Mouse (Mus musculus): ENCODE measurements at regions not wholly inside any gene's neighbourhood (a gene's known extent, or its start where the extent isn't known, plus 50 kb on each side); places are given as distances from the start of the nearest gene placed in this dataset.

DNA sequence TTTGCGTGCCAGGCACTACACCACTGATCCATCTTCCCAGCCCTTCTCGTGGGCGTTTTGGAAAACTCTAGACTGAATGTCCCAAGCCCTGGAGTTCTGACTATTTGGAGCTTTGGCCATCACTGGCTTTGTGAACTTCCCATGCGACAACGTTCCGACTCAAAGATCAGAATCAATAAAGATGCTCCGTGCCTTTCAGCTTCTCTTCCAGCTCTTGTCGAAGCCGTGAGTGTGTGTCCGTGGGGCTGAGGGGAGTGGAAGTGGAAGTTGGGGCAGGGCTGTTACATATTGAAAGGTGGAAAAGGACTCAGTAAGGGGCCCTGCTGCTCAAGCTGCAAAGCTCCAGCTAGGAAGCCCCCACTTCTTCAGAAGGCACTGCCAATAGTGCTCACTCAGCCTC, 283.0 kb upstream of the Prox1 start:
- WGBS: 94% methylated on average over 10 of the region's 10 CpGs
- no peak overlapping the region for H3K27ac ChIP-seq (replicated peaks; ENCODE audit: low read depth, low read length)
- DNase-seq (ENCODE audit: low spot score) (no peak), ATAC-seq (ENCODE audit: low read depth) (no peak)
- H3K4me2 ChIP-seq (ENCODE audit: low read depth, low read length): no peak overlapping the region
- H3K4me3 ChIP-seq (ENCODE audit: low read depth, low read length): no peak overlapping the region
- no peaks in the 10 kb centered on the region for H3K27me3 ChIP-seq (replicated peaks; ENCODE audit: control insufficient read depth, insufficient read depth, low read length)
- no peaks in the 10 kb centered on the region for H3K4me1 ChIP-seq (ENCODE audit: control insufficient read depth, insufficient read depth, low read length)
- H3K9ac ChIP-seq (ENCODE audit: low read depth, low read length): no peak overlapping the region
- H3K9me3 ChIP-seq (ENCODE audit: control insufficient read depth, low read length): no peaks in the 10 kb centered on the region
- H3K36me3 ChIP-seq (ENCODE audit: control insufficient read depth, insufficient read depth, low read length): no peaks in the 10 kb centered on the region

DNA sequence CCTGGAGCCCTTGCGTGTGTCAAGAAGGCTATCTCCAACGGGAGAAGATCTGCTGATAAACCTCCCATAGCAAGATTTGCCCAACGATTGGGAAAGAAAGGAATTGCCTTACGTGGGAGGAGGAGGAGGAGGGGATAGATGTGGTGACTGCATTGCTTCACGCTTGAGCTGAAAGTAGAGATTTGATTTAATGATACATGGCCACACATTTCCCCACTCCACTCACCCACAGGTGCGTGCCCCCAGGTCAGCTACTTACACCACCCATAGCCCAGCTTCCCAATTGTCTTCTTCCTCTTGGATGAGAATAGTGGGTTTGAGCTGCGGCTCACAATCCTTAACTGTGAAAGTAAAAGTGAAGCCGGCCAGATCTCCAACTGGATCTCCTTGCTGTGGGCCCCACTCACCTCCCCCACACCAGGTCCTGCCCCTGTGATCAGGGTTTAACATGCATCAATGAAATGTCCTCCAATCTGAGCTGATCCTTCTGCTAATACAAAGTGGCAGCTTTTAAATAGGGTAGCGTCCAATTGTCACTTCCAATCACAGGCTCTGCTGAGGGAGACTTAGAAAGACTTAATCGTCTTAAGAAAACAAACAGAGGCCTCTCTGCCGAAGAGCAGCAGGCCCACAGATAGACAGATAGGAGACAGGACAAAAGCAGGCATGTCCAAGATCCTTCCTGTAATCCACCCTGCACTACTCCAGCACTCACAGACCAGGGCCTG, 281.8 kb upstream of the Prox1 start:
- Histone ChIP-seq H3K4me3 (ENCODE audit: low read depth, low read length) (no peak overlapping the region), H3K9me3 (ENCODE audit: control insufficient read depth, low read length) (no peaks in the 10 kb centered on the region), H3K36me3 (ENCODE audit: control insufficient read depth, insufficient read depth, low read length) (no peaks in the 10 kb centered on the region), H3K4me2 (ENCODE audit: low read depth, low read length) (no peak overlapping the region), H3K4me1 (ENCODE audit: control insufficient read depth, insufficient read depth, low read length) (no peaks in the 10 kb centered on the region), H3K27ac (replicated peaks; ENCODE audit: low read depth, low read length) (no peak overlapping the region), H3K27me3 (replicated peaks; ENCODE audit: control insufficient read depth, insufficient read depth, low read length) (0 out of 2 replicates have a peak, but pooled peaks cover 5% of the 10 kb centered on the region), H3K9ac (ENCODE audit: low read depth, low read length) (no peak overlapping the region)
- 56% methylated on average over 11 of the region's 11 CpGs for WGBS
- ATAC-seq (ENCODE audit: low read depth): peak; percentile 60; the same call in 1 of the 2 replicates
- DNase-seq (ENCODE audit: low spot score): peak; percentile 63

GRCm38 (mm10) chr1:190448263-190448662, 277.7 kb upstream of the Prox1 start:
- Histone ChIP-seq H3K36me3 (ENCODE audit: control insufficient read depth, insufficient read depth, low read length) (no peaks in the 10 kb centered on the region), H3K9ac (ENCODE audit: low read depth, low read length) (no peak overlapping the region), H3K4me2 (ENCODE audit: low read depth, low read length) (no peak overlapping the region), H3K4me3 (ENCODE audit: low read depth, low read length) (no peak overlapping the region), H3K27ac (replicated peaks; ENCODE audit: low read depth, low read length) (no peak overlapping the region), H3K4me1 (ENCODE audit: control insufficient read depth, insufficient read depth, low read length) (no peaks in the 10 kb centered on the region), H3K27me3 (replicated peaks; ENCODE audit: control insufficient read depth, insufficient read depth, low read length) (0 out of 2 replicates have a peak, but pooled peaks cover 5% of the 10 kb centered on the region), H3K9me3 (ENCODE audit: control insufficient read depth, low read length) (no peaks in the 10 kb centered on the region)
- WGBS: 7% methylated on average over 3 of the region's 8 CpGs
- DNase-seq (ENCODE audit: low spot score) (no peak), ATAC-seq (ENCODE audit: low read depth) (no peak)

DNA sequence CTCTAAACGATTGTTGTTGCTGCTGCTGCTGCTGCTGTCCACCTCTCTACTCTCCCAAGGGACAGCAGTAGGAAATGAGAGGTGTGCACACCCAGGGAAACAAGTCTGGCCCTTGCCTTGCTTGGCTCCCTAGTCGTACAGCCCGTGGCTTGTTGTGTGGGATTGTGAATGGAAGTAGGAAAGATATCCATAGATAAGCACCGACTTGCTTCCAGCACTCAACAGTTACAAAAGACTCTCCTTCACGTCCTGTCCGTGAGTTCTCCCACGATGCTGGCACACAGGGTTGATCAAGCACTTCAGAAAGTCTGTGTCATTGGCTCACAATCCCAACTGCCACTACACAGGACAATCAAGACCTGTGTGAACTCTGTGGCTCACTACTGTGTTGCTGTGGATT, 276.7 kb upstream of the Prox1 start:
- Histone ChIP-seq H3K4me3 (ENCODE audit: low read depth, low read length) (no peak overlapping the region), H3K9me3 (ENCODE audit: control insufficient read depth, low read length) (no peaks in the 10 kb centered on the region), H3K9ac (ENCODE audit: low read depth, low read length) (no peak overlapping the region), H3K36me3 (ENCODE audit: control insufficient read depth, insufficient read depth, low read length) (no peaks in the 10 kb centered on the region), H3K27me3 (replicated peaks; ENCODE audit: control insufficient read depth, insufficient read depth, low read length) (0 out of 2 replicates have a peak, but pooled peaks cover 5% of the 10 kb centered on the region), H3K4me1 (ENCODE audit: control insufficient read depth, insufficient read depth, low read length) (no peaks in the 10 kb centered on the region), H3K27ac (replicated peaks; ENCODE audit: low read depth, low read length) (no peak overlapping the region), H3K4me2 (ENCODE audit: low read depth, low read length) (no peak overlapping the region)
- no peak for ATAC-seq (ENCODE audit: low read depth)
- WGBS: 62% methylated on average over 7 of the region's 7 CpGs
- DNase-seq (ENCODE audit: low spot score): no peak

GRCm38 (mm10) chr1:190446676-190447075, 276.2 kb upstream of the Prox1 start:
- 80% methylated on average over 5 of the region's 5 CpGs for WGBS
- H3K27ac ChIP-seq (replicated peaks; ENCODE audit: low read depth, low read length): no peak overlapping the region
- H3K9me3 ChIP-seq (ENCODE audit: control insufficient read depth, low read length): no peaks in the 10 kb centered on the region
- H3K27me3 ChIP-seq (replicated peaks; ENCODE audit: control insufficient read depth, insufficient read depth, low read length): 0 out of 2 replicates have a peak, but pooled peaks cover 5% of the 10 kb centered on the region
- no peak overlapping the region for H3K9ac ChIP-seq (ENCODE audit: low read depth, low read length)
- H3K4me1 ChIP-seq (ENCODE audit: control insufficient read depth, insufficient read depth, low read length): no peaks in the 10 kb centered on the region
- ATAC-seq (ENCODE audit: low read depth) (no peak), DNase-seq (ENCODE audit: low spot score) (no peak)
- no peak overlapping the region for H3K4me2 ChIP-seq (ENCODE audit: low read depth, low read length)
- no peak overlapping the region for H3K4me3 ChIP-seq (ENCODE audit: low read depth, low read length)
- H3K36me3 ChIP-seq (ENCODE audit: control insufficient read depth, insufficient read depth, low read length): no peaks in the 10 kb centered on the region

- ATAC-seq (ENCODE audit: low read depth) (no peak), DNase-seq (ENCODE audit: low spot score) (no peak)
- Histone ChIP-seq H3K9ac (ENCODE audit: low read depth, low read length) (no peak overlapping the region), H3K9me3 (ENCODE audit: control insufficient read depth, low read length) (no peaks in the 10 kb centered on the region), H3K4me2 (ENCODE audit: low read depth, low read length) (no peak overlapping the region), H3K4me1 (ENCODE audit: control insufficient read depth, insufficient read depth, low read length) (no peaks in the 10 kb centered on the region), H3K27me3 (replicated peaks; ENCODE audit: control insufficient read depth, insufficient read depth, low read length) (0 out of 2 replicates have a peak, but pooled peaks cover 5% of the 10 kb centered on the region), H3K4me3 (ENCODE audit: low read depth, low read length) (no peak overlapping the region), H3K27ac (replicated peaks; ENCODE audit: low read depth, low read length) (no peak overlapping the region), H3K36me3 (ENCODE audit: control insufficient read depth, insufficient read depth, low read length) (no peaks in the 10 kb centered on the region)
- WGBS: 65% methylated on average over 9 of the region's 9 CpGs
Observed at GRCm38 (mm10) chr1:190444366-190444765, 273.9 kb upstream of the Prox1 start.

DNA sequence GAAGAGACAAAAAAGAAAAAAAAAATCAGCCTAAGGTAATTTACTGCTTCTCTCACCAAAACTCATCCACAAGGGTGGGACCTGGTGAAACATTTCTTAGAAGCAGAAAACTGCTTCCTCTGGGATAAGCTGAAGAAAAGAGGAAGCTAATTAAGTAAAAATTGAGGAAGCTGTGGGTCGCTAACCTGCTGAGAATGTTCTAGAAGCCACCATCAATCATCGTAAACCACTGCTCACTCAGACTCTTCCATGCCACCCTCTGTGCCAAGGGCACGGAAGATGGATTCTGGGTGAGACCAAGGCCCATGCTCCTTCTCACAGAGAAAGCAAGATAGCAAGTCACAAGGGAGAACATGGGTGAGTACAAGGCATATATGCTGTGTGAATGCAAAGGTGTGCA, 272.7 kb upstream of the Prox1 start:
- H3K4me3 ChIP-seq (ENCODE audit: low read depth, low read length): no peak overlapping the region
- 81% methylated on average over 3 of the region's 3 CpGs for WGBS
- DNase-seq (ENCODE audit: low spot score) (no peak), ATAC-seq (ENCODE audit: low read depth) (no peak)
- H3K9me3 ChIP-seq (ENCODE audit: control insufficient read depth, low read length): no peaks in the 10 kb centered on the region
- 0 out of 2 replicates have a peak, but pooled peaks cover 5% of the 10 kb centered on the region for H3K27me3 ChIP-seq (replicated peaks; ENCODE audit: control insufficient read depth, insufficient read depth, low read length)
- H3K27ac ChIP-seq (replicated peaks; ENCODE audit: low read depth, low read length): no peak overlapping the region
- no peak overlapping the region for H3K9ac ChIP-seq (ENCODE audit: low read depth, low read length)
- no peaks in the 10 kb centered on the region for H3K4me1 ChIP-seq (ENCODE audit: control insufficient read depth, insufficient read depth, low read length)
- H3K36me3 ChIP-seq (ENCODE audit: control insufficient read depth, insufficient read depth, low read length): no peaks in the 10 kb centered on the region
- H3K4me2 ChIP-seq (ENCODE audit: low read depth, low read length): no peak overlapping the region

DNA sequence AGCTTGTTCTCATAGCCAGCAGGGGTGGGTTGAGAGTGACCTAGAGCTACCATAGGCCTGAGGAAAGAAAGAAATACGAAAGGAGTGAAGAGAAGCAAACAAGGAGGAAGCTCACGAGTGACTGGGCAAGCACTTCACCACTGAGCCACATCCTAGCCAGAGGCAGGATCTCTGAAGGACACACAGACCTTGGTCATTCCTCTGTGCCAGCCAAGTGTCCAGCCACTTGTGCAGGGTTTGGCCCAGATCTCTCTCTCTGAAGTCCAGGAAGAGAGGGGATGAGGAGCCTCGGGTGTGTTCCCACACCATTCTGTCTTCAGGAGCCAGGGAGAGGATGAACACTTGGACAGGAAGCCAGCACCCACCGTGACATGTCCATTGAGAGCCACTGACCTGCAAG, 271.7 kb upstream of the Prox1 start:
- Histone ChIP-seq H3K4me1 (ENCODE audit: control insufficient read depth, insufficient read depth, low read length) (no peaks in the 10 kb centered on the region), H3K9me3 (ENCODE audit: control insufficient read depth, low read length) (no peaks in the 10 kb centered on the region), H3K4me2 (ENCODE audit: low read depth, low read length) (no peak overlapping the region), H3K27me3 (replicated peaks; ENCODE audit: control insufficient read depth, insufficient read depth, low read length) (no peaks in the 10 kb centered on the region), H3K9ac (ENCODE audit: low read depth, low read length) (no peak overlapping the region), H3K27ac (replicated peaks; ENCODE audit: low read depth, low read length) (no peak overlapping the region), H3K4me3 (ENCODE audit: low read depth, low read length) (no peak overlapping the region), H3K36me3 (ENCODE audit: control insufficient read depth, insufficient read depth, low read length) (no peaks in the 10 kb centered on the region)
- DNase-seq (ENCODE audit: low spot score) (no peak), ATAC-seq (ENCODE audit: low read depth) (no peak)
- WGBS: 78% methylated on average over 4 of the region's 4 CpGs

GRCm38 (mm10) chr1:190438789-190439188, 268.3 kb upstream of the Prox1 start:
- Histone ChIP-seq H3K4me2 (ENCODE audit: low read depth, low read length) (no peak overlapping the region), H3K9me3 (ENCODE audit: control insufficient read depth, low read length) (no peaks in the 10 kb centered on the region), H3K4me3 (ENCODE audit: low read depth, low read length) (no peak overlapping the region), H3K27ac (replicated peaks; ENCODE audit: low read depth, low read length) (no peak overlapping the region), H3K9ac (ENCODE audit: low read depth, low read length) (no peak overlapping the region), H3K4me1 (ENCODE audit: control insufficient read depth, insufficient read depth, low read length) (no peaks in the 10 kb centered on the region), H3K36me3 (ENCODE audit: control insufficient read depth, insufficient read depth, low read length) (no peaks in the 10 kb centered on the region), H3K27me3 (replicated peaks; ENCODE audit: control insufficient read depth, insufficient read depth, low read length) (no peaks in the 10 kb centered on the region)
- no peak for ATAC-seq (ENCODE audit: low read depth)
- WGBS: 85% methylated on average over 2 of the region's 2 CpGs
- no peak for DNase-seq (ENCODE audit: low spot score)
